Mouse (Mus musculus): ENCODE measurements around the gene Usp19.

Gene Usp19

GRCm38 (mm10) chr9:108490559-108491285, at the start of gene Usp19:
Gene Usp19, plus strand, starts transcription at chr9:108490602.
- peak; percentile 93 to 96 for DNase-seq (ENCODE audit: low spot score in 2 of 2)

- DNase-seq (ENCODE audit: low spot score in 2 of 2) = peak; percentile 32 to 62
Observed at GRCm38 (mm10) chr9:108441236-108441919, 49.0 kb upstream of the Usp19 start.

- no peak for DNase-seq (ENCODE audit: low spot score in 2 of 2)
Observed at GRCm38 (mm10) chr9:108445125-108445524, 45.3 kb upstream of the Usp19 start.

GRCm38 (mm10) chr9:108449860-108450259, 40.5 kb upstream of the Usp19 start:
- DNase-seq (ENCODE audit: low spot score in 2 of 2) = peak; percentile 69 to 80

GRCm38 (mm10) chr9:108450292-108451169, 39.9 kb upstream of the Usp19 start:
- DNase-seq (ENCODE audit: low spot score in 2 of 2) = peak; percentile 47 to 52

- no peak for DNase-seq (ENCODE audit: low spot score in 2 of 2)
Observed at GRCm38 (mm10) chr9:108451170-108451493, 39.3 kb upstream of the Usp19 start.

GRCm38 (mm10) chr9:108451519-108452160, 38.8 kb upstream of the Usp19 start:
- no peak for DNase-seq (ENCODE audit: low spot score in 2 of 2)

- DNase-seq (ENCODE audit: low spot score in 2 of 2) = peak; percentile 89 to 92
Observed at GRCm38 (mm10) chr9:108452291-108452906, 38.0 kb upstream of the Usp19 start.

- DNase-seq (ENCODE audit: low spot score in 2 of 2) = no peak
Observed at GRCm38 (mm10) chr9:108452911-108453310, 37.5 kb upstream of the Usp19 start.

- DNase-seq (ENCODE audit: low spot score in 2 of 2) = peak; percentile 36 to 40
Observed at GRCm38 (mm10) chr9:108453458-108453857, 36.9 kb upstream of the Usp19 start.

- DNase-seq (ENCODE audit: low spot score in 2 of 2) = no peak
Observed at GRCm38 (mm10) chr9:108454429-108454828, 36.0 kb upstream of the Usp19 start.

- no peak for DNase-seq (ENCODE audit: low spot score in 2 of 2)
Observed at GRCm38 (mm10) chr9:108455747-108456571, 34.4 kb upstream of the Usp19 start.

GRCm38 (mm10) chr9:108456953-108457352, 33.4 kb upstream of the Usp19 start:
- no peak for DNase-seq (ENCODE audit: low spot score in 2 of 2)

- no peak for DNase-seq (ENCODE audit: low spot score in 2 of 2)
Observed at GRCm38 (mm10) chr9:108459939-108460318, 30.5 kb upstream of the Usp19 start.

- DNase-seq (ENCODE audit: low spot score in 2 of 2) = peak; percentile 88 to 89
Observed at GRCm38 (mm10) chr9:108460319-108461178, 29.9 kb upstream of the Usp19 start, which contains the start of gene Ccdc71. Gene Ccdc71, plus strand, starts transcription at chr9:108460527.

GRCm38 (mm10) chr9:108461181-108461631, 29.2 kb upstream of the Usp19 start, which contains the start of gene Klhdc8b:
Gene Klhdc8b, minus strand, starts transcription at chr9:108461581.
- DNase-seq (ENCODE audit: low spot score in 2 of 2) = no peak

GRCm38 (mm10) chr9:108461675-108462074, 28.7 kb upstream of the Usp19 start:
- DNase-seq (ENCODE audit: low spot score in 2 of 2) = no peak

GRCm38 (mm10) chr9:108462192-108462591, 28.2 kb upstream of the Usp19 start:
- DNase-seq (ENCODE audit: low spot score in 2 of 2) = no peak

- no peak for DNase-seq (ENCODE audit: low spot score in 2 of 2)
Observed at GRCm38 (mm10) chr9:108463713-108464112, 26.7 kb upstream of the Usp19 start.

Data from right cerebral cortex, adult 2 months (tissue).